ENCODE assay signal across 8 mouse cellular contexts in genomic region chr14:76533170-76533815, GRCm38 (mm10). TPM values are rescaled to one million over a fixed set of nuclear protein-coding genes. Genes with fewer than 3 reads are reported as not detected.
DNase-seq lines count a peak whose midpoint lies in the region; ATAC-seq and TF ChIP-seq lines count a peak whose summit lies in the region.

No protein-coding gene starts in this region.

- H3K9ac ChIP-seq in hindbrain, embryonic 15.5 days = peak overlapping the region; percentile 18; the same call in 1 of the 2 replicates
- H3K9ac ChIP-seq in liver, embryonic 11.5 days (ENCODE audit: low read depth, low read length) = peak overlapping the region; percentile 69
- no peak overlapping the region for H3K9ac ChIP-seq in stomach, embryonic 14.5 days (replicated peaks; ENCODE audit: low read depth, low read length)

- WGBS in cerebellum, adult 2 months = 17% methylated on average over 10 of the region's 10 CpGs
- 16% methylated on average over 10 of the region's 10 CpGs for WGBS in hindbrain, embryonic 15.5 days
- WGBS in liver, embryonic 11.5 days = 8% methylated on average over 10 of the region's 10 CpGs
- WGBS in stomach, embryonic 14.5 days = 10% methylated on average over 10 of the region's 10 CpGs

- no peak for TF ChIP-seq CTCF in cerebellum, adult 2 months (IDR thresholded peaks at IDR 0.05; ENCODE audit: borderline replicate concordance, insufficient read depth, low read depth, low read length)

- H3K36me3 ChIP-seq in hindbrain, embryonic 15.5 days = no peaks in the 10 kb centered on the region
- H3K36me3 ChIP-seq in liver, embryonic 11.5 days (ENCODE audit: control insufficient read depth, insufficient read depth, low read length) = no peaks in the 10 kb centered on the region
- no peaks in the 10 kb centered on the region for H3K36me3 ChIP-seq in stomach, embryonic 14.5 days (ENCODE audit: control insufficient read depth, insufficient read depth, low read length)

- H3K4me2 ChIP-seq in hindbrain, embryonic 15.5 days = peak overlapping the region; percentile 51
- peak overlapping the region; percentile 72 for H3K4me2 ChIP-seq in liver, embryonic 11.5 days
- H3K4me2 ChIP-seq in stomach, embryonic 14.5 days (replicated peaks; ENCODE audit: low read depth, low read length) = peak overlapping the region; percentile 29

- peak; percentile 44 for ATAC-seq in hindbrain, embryonic 15.5 days (ENCODE audit: low FRiP score, low read depth)
- peak; percentile 79 for ATAC-seq in liver, embryonic 11.5 days (replicated peaks; ENCODE audit: low FRiP score)
- ATAC-seq in stomach, embryonic 14.5 days (ENCODE audit: insufficient number of reproducible peaks, insufficient read depth, low FRiP score, low read depth) = peak; percentile 26; the same call in 1 of the 2 replicates
- ATAC-seq in activated CD4-positive, CD25-positive, alpha-beta regulatory T cell, adult 4 months = no peak

- DNase-seq in cerebellum, adult 2 months = no peak
- DNase-seq in cerebellum, adult 8-10 months = no peak
- DNase-seq in c-Kit-negative CD71-positive TER-119-positive erythroid progenitor cells, embryonic 14.5 days (ENCODE audit: low read depth, low spot score) = peak; percentile 38
- peak; percentile 64 for DNase-seq in liver, embryonic 11.5 days (ENCODE audit: low spot score)
- no peak for DNase-seq in left cerebral cortex, postnatal 10 days (ENCODE audit: extremely low spot score in 1 of 2, low spot score in 2 of 2)

- peak overlapping the region; percentile 32 for H3K4me3 ChIP-seq in cerebellum, adult 2 months (replicated peaks; ENCODE audit: insufficient read depth, low read depth, low read length)
- H3K4me3 ChIP-seq in hindbrain, embryonic 15.5 days = peak overlapping the region; percentile 14; the same call in 1 of the 2 replicates
- peak overlapping the region; percentile 38 for H3K4me3 ChIP-seq in liver, embryonic 11.5 days (ENCODE audit: low read depth, low read length)
- no peak overlapping the region for H3K4me3 ChIP-seq in stomach, embryonic 14.5 days (ENCODE audit: low read depth, low read length)

- intact Hi-C loops in left cerebral cortex, postnatal 10 days (cut with DNase I) = no loop called here

- peaks cover 3% of the 10 kb centered on the region; the same call in 1 of the 2 replicates for H3K4me1 ChIP-seq in cerebellum, adult 2 months (ENCODE audit: control insufficient read depth, insufficient read depth, low read length)
- peaks cover 21% of the 10 kb centered on the region for H3K4me1 ChIP-seq in hindbrain, embryonic 15.5 days (replicated peaks)
- H3K4me1 ChIP-seq in liver, embryonic 11.5 days (replicated peaks; ENCODE audit: control insufficient read depth, insufficient read depth, low read length) = peaks cover 43% of the 10 kb centered on the region
- H3K4me1 ChIP-seq in stomach, embryonic 14.5 days (ENCODE audit: control insufficient read depth, insufficient read depth, low read length) = peaks cover 24% of the 10 kb centered on the region

- H3K9me3 ChIP-seq in hindbrain, embryonic 15.5 days = no peaks in the 10 kb centered on the region
- H3K9me3 ChIP-seq in liver, embryonic 11.5 days (ENCODE audit: control insufficient read depth, low read length) = no peaks in the 10 kb centered on the region
- H3K9me3 ChIP-seq in stomach, embryonic 14.5 days (ENCODE audit: control insufficient read depth, low read depth, low read length) = no peaks in the 10 kb centered on the region

- no peak overlapping the region for H3K27ac ChIP-seq in cerebellum, adult 2 months (ENCODE audit: insufficient read depth, low read length)
- peak overlapping the region; percentile 78 for H3K27ac ChIP-seq in hindbrain, embryonic 15.5 days (replicated peaks)
- peak overlapping the region; percentile 97 for H3K27ac ChIP-seq in liver, embryonic 11.5 days (ENCODE audit: low read depth, low read length)
- peak overlapping the region; percentile 66; the same call in 1 of the 2 replicates for H3K27ac ChIP-seq in stomach, embryonic 14.5 days (ENCODE audit: low read length)

- TF ChIP-seq POLR2A in cerebellum, adult 2 months (IDR thresholded peaks at IDR 0.05; ENCODE audit: borderline replicate concordance, insufficient read depth, low read length) = no peak

- H3K27me3 ChIP-seq in cerebellum, adult 2 months (ENCODE audit: control insufficient read depth, insufficient read depth, low read length) = no peaks in the 10 kb centered on the region
- H3K27me3 ChIP-seq in hindbrain, embryonic 15.5 days = no peaks in the 10 kb centered on the region
- H3K27me3 ChIP-seq in liver, embryonic 11.5 days (replicated peaks; ENCODE audit: control insufficient read depth, insufficient read depth, low read length) = no peaks in the 10 kb centered on the region
- no peaks in the 10 kb centered on the region for H3K27me3 ChIP-seq in stomach, embryonic 14.5 days (ENCODE audit: control insufficient read depth, insufficient read depth, low read length)

RNA-seq across cellular contexts. Expression of gene Serp2, which starts 23.4 kb away (rescaled TPM):
- 173 and 177 TPM in 2 replicates for polyA plus RNA-seq in cerebellum, adult 2 months (2012; rRNA removed)
- polyA plus RNA-seq in hindbrain, embryonic 15.5 days (2015; fragmentation: Nextera tagmentation; extraction: Ambion mirVana) = 203 and 213 TPM in 2 replicates
- 4.3 and 5.3 TPM in 2 replicates for polyA plus RNA-seq in liver, embryonic 11.5 days (2014; fragmentation: Nextera tagmentation; extraction: Ambion mirVana)
- polyA plus RNA-seq in stomach, embryonic 14.5 days (2014; fragmentation: Nextera tagmentation; extraction: Ambion mirVana) = 12.3 and 12.7 TPM in 2 replicates
- polyA plus RNA-seq in activated CD4-positive, CD25-positive, alpha-beta regulatory T cell, adult 4 months (2017; shearing (Covaris generic)) = 1 to 10 TPM; 3.8 to 5.4 TPM
- total RNA-seq in left cerebral cortex, postnatal 10 days (2021) = 100 to 1,000 TPM; 170 to 173 TPM

Comparison
In these comparisons a context has a peak if more than half of its experiments do, and no peak if none do; other contexts are left out.
1. DNase-seq: peak in c-Kit-negative CD71-positive TER-119-positive erythroid progenitor cells, embryonic 14.5 days (single experiment) and liver, embryonic 11.5 days (single experiment); none in cerebellum, adult 2 months (0 of 2), cerebellum, adult 8-10 months (single experiment) and left cerebral cortex, postnatal 10 days (0 of 2).
2. RNA of gene Serp2, which starts 23.4 kb away (polyA plus RNA-seq): 203 to 213 TPM in hindbrain, embryonic 15.5 days and 173 to 177 TPM in cerebellum, adult 2 months; 12.3 to 12.7 TPM in stomach, embryonic 14.5 days, 3.8 to 5.4 TPM in activated CD4-positive, CD25-positive, alpha-beta regulatory T cell, adult 4 months and 4.3 to 5.3 TPM in liver, embryonic 11.5 days; every median in the first group is over 10 times any median in the second.
3. Peak in every context shown above with its lines, with median percentiles within 50 percentile points of each other: H3K4me2 ChIP-seq.